Mouse (Mus musculus): ENCODE measurements around the gene Zfp867.

GRCm38 (mm10) chr11:59485641-59486040, 13.4 kb upstream of the Zfp867 start:
- TF ChIP-seq CTCF (IDR thresholded peaks at IDR 0.05; ENCODE audit: extremely low read depth, insufficient read depth, insufficient read length, insufficient replicate concordance) (no peak), POLR2A (IDR thresholded peaks at IDR 0.05; ENCODE audit: low read depth, low read length) (no peak)

All from spleen, adult 2 months (tissue).